Mouse (Mus musculus) stomach, embryonic 14.5 days (tissue): Measurements from ENCODE around the gene Gm42688. TPM values are rescaled to one million over a fixed set of nuclear protein-coding genes. Genes with fewer than 3 reads are reported as not detected.
A peak's percentile ranks its signal among the peaks of the same experiment; 100 is the strongest.

Source experiments
- ATAC-seq: fragments of 200-750 bp; cut with Nextera tagmentation; 2 replicates; pipeline ENCODE4 v1.8.0; 2017; ENCODE audit warnings: low read depth, moderate TSS enrichment; ENCODE audit not compliant: insufficient number of reproducible peaks, insufficient read depth, low FRiP score
- H3K27ac ChIP-seq: fragments of 300-500 bp; sonication (generic); 2 replicates; pipeline ENCODE4 v1.5.1; 2014; ENCODE audit warnings: mild to moderate bottlenecking, low read length, moderate library complexity, mixed read lengths
- H3K27me3 ChIP-seq: fragments of 300-500 bp; sonication (generic); 2 replicates; pipeline ENCODE4 v1.6.1; 2014; ENCODE audit warnings: low read length, control low read depth, mixed read lengths; ENCODE audit not compliant: control insufficient read depth, insufficient read depth
- H3K36me3 ChIP-seq: fragments of 300-500 bp; sonication (generic); 2 replicates; pipeline ENCODE4 v1.6.1; 2014; ENCODE audit warnings: mild to moderate bottlenecking, control low read depth, low read length, moderate library complexity, mixed read lengths; ENCODE audit not compliant: control insufficient read depth, insufficient read depth
- H3K4me1 ChIP-seq: fragments of 300-500 bp; sonication (generic); 2 replicates; pipeline ENCODE4 v1.6.1; 2014; ENCODE audit warnings: low read length, control low read depth, mixed read lengths; ENCODE audit not compliant: control insufficient read depth, insufficient read depth
- H3K4me2 ChIP-seq: fragments of 300-500 bp; sonication (generic); replicated peaks from 2 replicates; pipeline ENCODE4 v1.6.1; 2014; ENCODE audit warnings: low read depth, low read length, control low read depth
- H3K4me3 ChIP-seq: fragments of 300-500 bp; sonication (generic); 2 replicates; pipeline ENCODE4 v1.5.1; 2014; ENCODE audit warnings: low read depth, low read length, control low read depth
- H3K9ac ChIP-seq: fragments of 300-500 bp; sonication (generic); replicated peaks from 2 replicates; pipeline ENCODE4 v1.6.1; 2014; ENCODE audit warnings: low read depth, mild to moderate bottlenecking, control low read depth, low read length, moderate library complexity, mixed read lengths
- H3K9me3 ChIP-seq: fragments of 300-500 bp; sonication (generic); 2 replicates; pipeline ENCODE4 v1.6.1; 2016; ENCODE audit warnings: low read depth, low read length, control low read depth; ENCODE audit not compliant: control insufficient read depth
- WGBS: fragments of 180-500 bp; shearing (Covaris S2); extraction: QIAGEN DNeasy Blood & Tissue Kit; methylation state at CpG from one replicate; pipeline ENCODE4 v1.1.7; 2014; 5-methylcytosine and 5-hydroxymethylcytosine counted together
- polyA plus RNA-seq: library from polyadenylated mRNA; unstranded; fragments of >200 nt; fragmentation: Nextera tagmentation; extraction: Ambion mirVana; gene quantifications from 2 replicates; pipeline ENCODE4 v1.2.1, GENCODE M21; 2014

Gene Gm42688
- polyA plus RNA-seq: 1.7 and 2.0 TPM in 2 replicates

DNA sequence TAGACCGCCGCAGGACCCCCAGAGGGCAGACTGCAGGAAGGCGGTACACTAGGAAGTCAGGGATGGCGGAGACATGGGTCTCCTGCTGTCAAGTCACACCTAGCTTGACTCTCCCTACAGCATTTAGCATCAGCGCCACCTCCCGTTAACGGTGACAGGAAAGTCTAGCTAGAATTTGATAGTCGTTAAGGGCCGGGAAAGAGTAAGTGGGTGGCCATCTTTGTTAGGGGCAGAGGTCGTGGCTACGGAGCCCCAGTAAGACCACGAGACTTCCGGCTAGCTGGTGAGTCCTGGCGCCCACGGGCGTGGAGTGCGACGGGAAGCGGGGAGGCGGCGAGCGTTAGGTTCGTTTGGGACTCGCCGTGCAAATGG, at the start of gene Gm42688, which contains the start of gene Ccdc142:
Gm42688 (plus strand) TSS at position 302 of the 372 bp plus-strand sequence.
Ccdc142 (plus strand) TSS at position 286 of the 372 bp plus-strand sequence.
- under 1% methylated on average over 25 of the region's 25 CpGs for WGBS
- peaks cover 10% of the 10 kb centered on the region; the same call in 1 of the 2 replicates for H3K4me1 ChIP-seq
- ATAC-seq: peak; percentile 87
- H3K4me2 ChIP-seq: peak within 1 kb of the TSS; percentile 91
- peak within 1 kb of the TSS; percentile 81 for H3K27ac ChIP-seq
- H3K4me3 ChIP-seq: peak within 1 kb of the TSS; percentile 72
- H3K36me3 ChIP-seq: no peaks in the 10 kb centered on the region
- H3K9ac ChIP-seq: peak within 1 kb of the TSS; percentile 57
- no peaks in the 10 kb centered on the region for H3K9me3 ChIP-seq
- no peaks in the 10 kb centered on the region for H3K27me3 ChIP-seq

DNA sequence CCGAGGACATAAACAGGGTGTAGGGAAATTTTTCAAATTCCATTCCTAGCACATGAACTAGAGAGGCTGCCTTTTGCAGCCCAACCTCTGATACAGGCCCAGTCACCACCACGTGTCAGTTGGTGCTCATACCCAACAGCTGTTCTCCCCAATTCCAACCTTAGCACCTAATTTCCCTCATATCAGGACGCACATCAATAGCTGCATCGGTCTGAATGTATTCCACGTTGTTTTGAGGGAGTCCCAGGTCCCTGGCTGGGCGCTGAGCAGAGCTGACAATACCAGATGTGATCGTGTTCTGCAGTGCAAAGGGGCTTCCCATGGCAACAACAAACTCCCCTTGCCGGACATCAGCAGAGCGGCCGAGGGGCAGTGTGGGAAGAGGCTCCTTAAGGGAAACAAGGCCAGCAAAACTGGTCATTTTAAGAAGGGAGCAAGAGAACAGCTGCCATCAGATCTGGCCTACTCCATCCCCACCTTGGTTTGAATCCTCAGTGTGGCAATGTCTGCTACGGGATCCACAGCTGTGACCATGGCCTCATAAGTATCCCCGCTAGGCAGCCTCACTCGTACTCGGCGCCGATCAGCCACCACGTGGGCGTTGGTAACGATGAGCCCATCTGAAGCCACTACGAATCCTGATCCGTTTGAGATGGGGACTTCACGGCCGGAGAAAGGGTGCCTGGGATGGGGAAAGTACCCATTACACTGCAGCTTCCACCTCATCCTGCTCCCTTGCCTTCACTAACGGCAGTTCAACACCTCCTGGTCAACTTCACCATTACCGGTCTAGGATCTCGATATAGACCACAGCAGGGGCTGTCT, 48.1 kb upstream of the Gm42688 start:
- peak overlapping the region; percentile 94 for H3K4me2 ChIP-seq
- H3K9me3 ChIP-seq: no peaks in the 10 kb centered on the region
- peaks cover 20% of the 10 kb centered on the region for H3K4me1 ChIP-seq
- H3K36me3 ChIP-seq: peaks cover 13% of the 10 kb centered on the region
- peak overlapping the region; percentile 72 for H3K27ac ChIP-seq
- no peaks in the 10 kb centered on the region for H3K27me3 ChIP-seq
- under 1% methylated on average over 26 of the region's 26 CpGs for WGBS
- H3K9ac ChIP-seq: peak overlapping the region; percentile 93
- peak overlapping the region; percentile 98 for H3K4me3 ChIP-seq
- no peak for ATAC-seq

DNA sequence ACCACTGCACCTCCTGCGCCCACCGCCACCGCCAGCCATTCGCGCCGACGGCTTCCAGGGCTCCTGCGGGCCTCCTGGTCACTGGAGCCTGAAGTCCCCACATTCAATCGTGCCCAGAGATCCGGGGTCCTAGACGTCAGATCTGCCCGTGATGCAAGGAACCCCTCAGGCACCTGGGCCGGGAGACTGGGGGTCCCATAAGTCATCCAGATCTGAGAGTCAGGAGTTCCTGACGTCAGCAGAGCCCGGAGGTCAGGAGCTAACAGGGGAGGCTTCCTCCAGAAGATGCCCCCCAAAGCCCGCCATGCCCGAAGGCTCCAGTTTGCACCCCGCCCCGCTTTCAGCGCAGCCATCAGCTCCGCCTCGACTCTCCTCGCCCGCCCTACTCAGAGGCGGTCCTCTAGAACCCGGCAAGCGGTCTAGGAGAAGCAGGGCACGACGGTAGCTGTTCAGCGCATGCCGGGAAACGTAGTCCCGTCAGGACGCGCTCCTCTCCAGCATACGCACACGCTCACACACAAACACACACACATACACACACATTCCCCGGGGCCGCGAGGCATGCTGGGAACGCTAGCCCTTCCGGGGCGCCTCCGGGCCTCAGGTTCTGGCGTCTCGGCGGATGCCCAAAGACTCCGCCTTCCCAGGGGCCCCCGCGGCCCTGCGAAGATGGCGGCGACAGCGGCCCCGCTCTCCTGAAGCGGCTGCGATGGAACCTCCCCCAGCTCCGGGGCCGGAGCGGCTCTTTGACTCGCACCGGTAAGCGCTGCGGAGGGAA, 47.2 kb upstream of the Gm42688 start, which contains the start of gene Aup1:
Aup1 (plus strand) TSS at position 448 of the 778 bp plus-strand sequence.
- Histone ChIP-seq H3K9ac (peak within 1 kb of the TSS; percentile 93), H3K27me3 (no peaks in the 10 kb centered on the region), H3K4me3 (peak within 1 kb of the TSS; percentile 98), H3K27ac (peak within 1 kb of the TSS; percentile 78), H3K9me3 (no peaks in the 10 kb centered on the region), H3K4me1 (peaks cover 20% of the 10 kb centered on the region), H3K4me2 (peak within 1 kb of the TSS; percentile 94), H3K36me3 (peaks cover 13% of the 10 kb centered on the region)
- peak; percentile 96 for ATAC-seq
- under 1% methylated on average over 59 of the region's 64 CpGs for WGBS

DNA sequence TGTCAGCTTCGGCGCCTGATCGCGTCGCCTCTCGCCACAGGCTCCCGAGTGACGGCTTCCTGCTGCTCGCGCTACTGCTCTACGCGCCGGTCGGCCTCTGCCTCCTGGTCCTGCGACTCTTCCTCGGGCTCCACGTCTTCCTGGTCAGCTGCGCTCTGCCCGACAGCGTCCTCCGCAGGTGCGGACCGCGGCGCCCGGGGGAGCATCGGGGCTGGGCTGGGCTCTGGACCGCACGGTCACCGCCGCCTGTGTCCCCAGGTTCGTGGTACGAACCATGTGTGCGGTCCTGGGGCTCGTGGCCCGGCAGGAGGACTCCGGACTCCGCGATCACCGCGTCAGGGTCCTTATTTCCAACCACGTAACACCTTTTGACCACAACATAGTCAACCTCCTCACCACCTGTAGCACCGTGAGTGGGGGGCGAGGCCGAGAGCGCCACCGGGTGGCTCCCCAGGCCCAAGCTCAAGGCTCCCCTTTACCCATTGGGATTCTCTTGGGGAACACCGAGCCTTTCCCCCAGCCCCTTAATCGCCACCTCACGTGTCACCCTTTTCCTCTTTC, 46.5 kb upstream of the Gm42688 start, which contains the start of gene Htra2:
Htra2 (minus strand) TSS at position 403 of the 561 bp plus-strand sequence.
- Histone ChIP-seq H3K27ac (peak within 1 kb of the TSS; percentile 78), H3K27me3 (no peaks in the 10 kb centered on the region), H3K9me3 (no peaks in the 10 kb centered on the region), H3K4me2 (peak within 1 kb of the TSS; percentile 94), H3K4me3 (peak within 1 kb of the TSS; percentile 98), H3K36me3 (peaks cover 13% of the 10 kb centered on the region), H3K9ac (peak within 1 kb of the TSS; percentile 93), H3K4me1 (peaks cover 20% of the 10 kb centered on the region)
- under 1% methylated on average over 50 of the region's 50 CpGs for WGBS
- peak; percentile 3; the same call in 1 of the 2 replicates for ATAC-seq

DNA sequence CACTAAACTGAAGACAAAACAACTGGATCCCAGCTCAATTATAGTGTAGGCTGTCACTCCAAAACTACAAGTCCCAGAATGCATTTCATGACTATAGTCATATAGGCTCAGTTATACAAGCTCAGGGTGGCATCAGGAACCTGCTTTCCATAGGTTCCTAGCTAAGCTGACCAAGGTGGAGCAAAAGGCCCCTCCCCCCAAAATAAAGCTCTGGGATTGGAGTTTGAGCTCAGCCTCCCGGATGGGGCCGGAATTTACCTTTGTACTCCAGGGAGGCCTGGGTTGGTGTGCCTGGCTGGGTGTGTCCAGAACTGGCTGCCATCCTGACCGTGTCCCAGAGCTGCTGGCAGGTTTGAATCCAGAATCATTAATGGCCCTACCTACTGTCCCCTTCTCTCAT, 43.6 kb upstream of the Gm42688 start, which contains the start of gene Dqx1:
Dqx1 (plus strand) TSS at position 55 of the 400 bp plus-strand sequence.
- WGBS: 44% methylated on average over 3 of the region's 3 CpGs
- Histone ChIP-seq H3K4me3 (peak within 1 kb of the TSS; percentile 9; the same call in 1 of the 2 replicates), H3K27me3 (peaks cover 1% of the 10 kb centered on the region; the same call in 1 of the 2 replicates), H3K4me2 (peak within 1 kb of the TSS; percentile 23), H3K36me3 (peaks cover 8% of the 10 kb centered on the region), H3K4me1 (peaks cover 16% of the 10 kb centered on the region), H3K9me3 (no peaks in the 10 kb centered on the region), H3K9ac (peak within 1 kb of the TSS; percentile 21; the same call in 1 of the 2 replicates), H3K27ac (no peak within 1 kb of the TSS; the same call in 1 of the 2 replicates)
- peak; percentile 56 for ATAC-seq

DNA sequence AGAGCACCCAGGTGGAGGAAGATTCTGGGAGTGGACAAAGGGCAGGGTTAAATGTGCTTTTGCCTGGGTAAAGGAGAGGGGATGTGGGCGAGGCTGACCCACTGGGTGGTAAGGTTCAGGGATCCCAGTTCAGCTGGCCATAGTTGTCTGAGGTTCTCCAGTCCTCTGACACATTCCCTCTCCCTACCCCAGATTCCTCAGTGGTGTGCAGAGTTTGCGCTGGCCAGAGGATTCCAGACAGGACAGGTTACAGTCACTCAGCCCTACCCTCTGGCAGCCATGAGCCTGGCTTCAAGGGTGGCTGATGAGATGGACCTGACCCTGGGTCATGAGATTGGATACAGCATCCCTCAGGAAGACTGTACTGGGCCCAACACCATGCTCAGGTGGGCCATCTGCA, 42.7 kb upstream of the Gm42688 start:
- H3K27ac ChIP-seq: no peak overlapping the region

DNA sequence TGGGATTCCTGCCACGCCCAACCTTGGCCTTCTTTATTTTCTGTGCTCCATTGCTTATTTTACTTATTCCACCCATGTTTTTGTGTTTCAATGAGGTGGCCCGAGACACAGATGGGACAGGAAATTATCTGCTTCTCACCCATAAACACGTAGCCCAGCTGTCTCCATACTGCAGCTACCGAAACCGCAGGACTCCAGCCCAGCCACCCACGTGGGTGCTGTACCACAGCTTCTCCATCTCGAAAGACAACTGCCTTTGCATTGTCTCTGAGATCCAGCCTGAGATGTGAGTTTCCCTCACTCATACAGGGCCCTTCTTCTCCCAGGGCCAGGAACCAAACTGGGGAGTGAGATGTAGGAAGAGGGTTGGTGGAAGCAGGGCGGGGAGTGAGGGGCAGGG, 35.4 kb upstream of the Gm42688 start:
- no peaks in the 10 kb centered on the region for H3K9me3 ChIP-seq
- H3K27ac ChIP-seq: no peak overlapping the region
- no peaks in the 10 kb centered on the region for H3K36me3 ChIP-seq
- H3K9ac ChIP-seq: no peak overlapping the region
- H3K4me3 ChIP-seq: no peak overlapping the region
- peaks cover 71% of the 10 kb centered on the region for H3K27me3 ChIP-seq
- H3K4me2 ChIP-seq: no peak overlapping the region
- no peak for ATAC-seq
- H3K4me1 ChIP-seq: peaks cover under 1% of the 10 kb centered on the region; the same call in 1 of the 2 replicates
- 39% methylated on average over 8 of the region's 8 CpGs for WGBS

More for the DNA sequence above, 42.7 kb upstream of the Gm42688 start:
- no peak overlapping the region for H3K9ac ChIP-seq
- H3K36me3 ChIP-seq: peaks cover 8% of the 10 kb centered on the region
- no peaks in the 10 kb centered on the region for H3K9me3 ChIP-seq
- peaks cover 10% of the 10 kb centered on the region; the same call in 1 of the 2 replicates for H3K4me1 ChIP-seq
- peak overlapping the region; percentile 23 for H3K4me2 ChIP-seq
- 80% methylated on average over 2 of the region's 2 CpGs for WGBS
- no peak for ATAC-seq
- peaks cover 8% of the 10 kb centered on the region for H3K27me3 ChIP-seq
- no peak overlapping the region for H3K4me3 ChIP-seq

DNA sequence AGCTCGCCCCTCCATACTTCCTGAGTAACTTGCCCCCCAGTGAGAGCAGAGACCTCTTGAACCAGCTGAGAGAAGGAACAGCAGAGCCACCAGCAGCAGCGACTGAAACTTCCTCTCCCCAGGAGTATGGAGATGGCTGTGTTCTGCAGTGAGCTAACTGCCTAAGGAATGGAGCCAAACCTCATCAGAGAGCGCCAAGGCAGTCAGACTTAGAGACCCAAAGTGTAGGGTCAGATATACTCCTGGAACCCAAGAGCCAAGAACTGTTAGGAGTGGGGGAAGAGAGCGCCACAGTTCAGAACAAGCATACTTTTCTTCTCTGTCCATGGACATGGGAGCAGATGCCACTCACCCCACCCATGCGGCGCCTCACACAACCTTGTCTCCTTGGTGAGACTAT, 35.0 kb upstream of the Gm42688 start:
- no peak for ATAC-seq
- 25% methylated on average over 6 of the region's 6 CpGs for WGBS
- peaks cover 75% of the 10 kb centered on the region for H3K27me3 ChIP-seq

More for the DNA sequence above, 35.0 kb upstream of the Gm42688 start:
- no peak overlapping the region for H3K4me3 ChIP-seq
- H3K36me3 ChIP-seq: no peaks in the 10 kb centered on the region
- no peaks in the 10 kb centered on the region for H3K9me3 ChIP-seq
- no peak overlapping the region for H3K27ac ChIP-seq
- no peak overlapping the region for H3K9ac ChIP-seq
- H3K4me1 ChIP-seq: peaks cover 5% of the 10 kb centered on the region; the same call in 1 of the 2 replicates
- no peak overlapping the region for H3K4me2 ChIP-seq
